Mouse (Mus musculus) embryonic fibroblast, embryonic 13.5 days (primary cell): ENCODE data around the gene Lbp.

Experiments used
- CTCF ChIP-seq: IDR thresholded peaks from 2 replicates; pipeline ENCODE4 v1.5.1; 2011; ENCODE audit warnings: mild to moderate bottlenecking, control low read depth, low read length, moderate library complexity, borderline replicate concordance; ENCODE audit not compliant: insufficient read depth
- POLR2A ChIP-seq: IDR thresholded peaks from 2 replicates; pipeline ENCODE4 v1.6.1; 2011; ENCODE audit warnings: low read depth, mild to moderate bottlenecking, control low read depth, low read length, moderate library complexity

- TF ChIP-seq CTCF (no peak), POLR2A (no peak)
These were observed 48.2 kb downstream of the Lbp start for GRCm38 (mm10) chr2:158354348-158355114.
